Mouse (Mus musculus) hindbrain, embryonic 13.5 days (tissue): ENCODE results near the gene Zfp358. TPM values are rescaled to one million over a fixed set of nuclear protein-coding genes. Genes with fewer than 3 reads are reported as not detected.

Source experiments
- ATAC-seq: fragments of 200-750 bp; cut with Nextera tagmentation; 2 replicates; pipeline ENCODE4 v1.8.0; 2017; ENCODE audit warnings: moderate TSS enrichment; ENCODE audit not compliant: low FRiP score
- H3K27ac ChIP-seq: fragments of 300-500 bp; sonication (generic); 2 replicates; pipeline ENCODE4 v1.5.1; 2015; ENCODE audit warnings: inconsistent platforms, mild to moderate bottlenecking, moderate library complexity
- H3K27me3 ChIP-seq: fragments of 300-500 bp; sonication (generic); 2 replicates; pipeline ENCODE4 v1.6.1; 2015; ENCODE audit warnings: mild to moderate bottlenecking, inconsistent platforms
- H3K36me3 ChIP-seq: fragments of 300-500 bp; sonication (generic); 2 replicates; pipeline ENCODE4 v1.6.1; 2015; ENCODE audit warnings: mild to moderate bottlenecking, inconsistent platforms
- H3K4me1 ChIP-seq: fragments of 300-500 bp; sonication (generic); replicated peaks from 2 replicates; pipeline ENCODE4 v1.6.1; 2015; ENCODE audit warnings: inconsistent platforms
- H3K4me2 ChIP-seq: fragments of 300-500 bp; sonication (generic); 2 replicates; pipeline ENCODE4 v1.6.1; 2015; ENCODE audit warnings: inconsistent platforms, mild to moderate bottlenecking, moderate library complexity
- H3K4me3 ChIP-seq: fragments of 300-500 bp; sonication (generic); 2 replicates; pipeline ENCODE4 v1.5.1; 2015; ENCODE audit warnings: mild to moderate bottlenecking, inconsistent platforms
- H3K9ac ChIP-seq: fragments of 300-500 bp; sonication (generic); 2 replicates; pipeline ENCODE4 v1.6.1; 2015; ENCODE audit warnings: mild to moderate bottlenecking, inconsistent platforms
- H3K9me3 ChIP-seq: fragments of 300-500 bp; sonication (generic); 2 replicates; pipeline ENCODE4 v1.6.1; 2016; ENCODE audit warnings: inconsistent platforms
- WGBS: fragments of 180-500 bp; shearing (Covaris S2); methylation state at CpG from one replicate; pipeline ENCODE4 v1.1.7; 2015; 5-methylcytosine and 5-hydroxymethylcytosine counted together
- polyA plus RNA-seq: library from polyadenylated mRNA; unstranded; fragments of >200 nt; fragmentation: Nextera tagmentation; extraction: Ambion mirVana; gene quantifications from 2 replicates; pipeline ENCODE4 v1.2.1, GENCODE M21; 2015

Gene Zfp358
- polyA plus RNA-seq, 1 experiment from 2014 or later = 77.4 TPM

GRCm38 (mm10) chr8:3507979-3508754 lies 15.2 kb downstream of the Zfp358 start:
- Histone ChIP-seq H3K4me1 (no peaks in the 10 kb centered on the region), H3K9ac (no peak overlapping the region), H3K36me3 (peaks cover 80% of the 10 kb centered on the region), H3K27ac (no peak overlapping the region), H3K4me3 (no peak overlapping the region), H3K27me3 (no peaks in the 10 kb centered on the region), H3K9me3 (no peaks in the 10 kb centered on the region), H3K4me2 (no peak overlapping the region)
- WGBS = 86% methylated on average over 6 of the region's 6 CpGs
- ATAC-seq = no peak

- 36% methylated on average over 13 of the region's 13 CpGs for WGBS
These were observed 21.8 kb downstream of the Zfp358 start for GRCm38 (mm10) chr8:3514681-3515247.

GRCm38 (mm10) chr8:3515260-3515671 lies 22.3 kb downstream of the Zfp358 start, which contains the start of gene Pnpla6:
Gene Pnpla6 (plus strand): TSS chr8:3515384.
- Histone ChIP-seq H3K27me3 (no peaks in the 10 kb centered on the region), H3K4me1 (peaks cover 19% of the 10 kb centered on the region), H3K4me2 (peak within 1 kb of the TSS; percentile 86), H3K27ac (peak within 1 kb of the TSS; percentile 84), H3K36me3 (peaks cover 36% of the 10 kb centered on the region), H3K4me3 (peak within 1 kb of the TSS; percentile 56), H3K9me3 (no peaks in the 10 kb centered on the region), H3K9ac (peak within 1 kb of the TSS; percentile 74)
- ATAC-seq = peak; percentile 70
- 0% methylated on average over 25 of the region's 25 CpGs for WGBS

More at GRCm38 (mm10) chr8:3514681-3515247, 21.8 kb downstream of the Zfp358 start:
- Histone ChIP-seq H3K4me2 (peak overlapping the region; percentile 86), H3K27me3 (no peaks in the 10 kb centered on the region), H3K36me3 (peaks cover 41% of the 10 kb centered on the region), H3K4me1 (peaks cover 19% of the 10 kb centered on the region), H3K27ac (peak overlapping the region; percentile 84), H3K9ac (peak overlapping the region; percentile 74), H3K4me3 (peak overlapping the region; percentile 56), H3K9me3 (no peaks in the 10 kb centered on the region)
- no peak for ATAC-seq

- Histone ChIP-seq H3K27me3 (no peaks in the 10 kb centered on the region), H3K4me3 (peak overlapping the region; percentile 56), H3K27ac (peak overlapping the region; percentile 84), H3K4me1 (peaks cover 19% of the 10 kb centered on the region), H3K9ac (peak overlapping the region; percentile 74), H3K36me3 (peaks cover 29% of the 10 kb centered on the region), H3K4me2 (peak overlapping the region; percentile 86), H3K9me3 (no peaks in the 10 kb centered on the region)
- under 1% methylated on average over 25 of the region's 25 CpGs for WGBS
- peak; percentile 61 for ATAC-seq
These were observed 23.0 kb downstream of the Zfp358 start for GRCm38 (mm10) chr8:3515771-3516417.

GRCm38 (mm10) chr8:3516450-3517116 lies 23.6 kb downstream of the Zfp358 start:
- Histone ChIP-seq H3K4me1 (peaks cover 19% of the 10 kb centered on the region), H3K4me3 (peak overlapping the region; percentile 56), H3K27ac (peak overlapping the region; percentile 84), H3K9ac (peak overlapping the region; percentile 74), H3K36me3 (peaks cover 29% of the 10 kb centered on the region), H3K4me2 (peak overlapping the region; percentile 86), H3K9me3 (no peaks in the 10 kb centered on the region), H3K27me3 (no peaks in the 10 kb centered on the region)
- 1% methylated on average over 36 of the region's 36 CpGs for WGBS
- peak; percentile 92 for ATAC-seq

- Histone ChIP-seq H3K9me3 (no peaks in the 10 kb centered on the region), H3K4me2 (peak overlapping the region; percentile 86), H3K27me3 (no peaks in the 10 kb centered on the region), H3K4me1 (peaks cover 19% of the 10 kb centered on the region), H3K36me3 (peaks cover 29% of the 10 kb centered on the region), H3K9ac (peak overlapping the region; percentile 74), H3K4me3 (peak overlapping the region; percentile 56), H3K27ac (peak overlapping the region; percentile 52; the same call in 1 of the 2 replicates)
- no peak for ATAC-seq
- WGBS = 9% methylated on average over 16 of the region's 16 CpGs
These were observed 24.2 kb downstream of the Zfp358 start for GRCm38 (mm10) chr8:3517117-3517495.

- Histone ChIP-seq H3K9me3 (no peaks in the 10 kb centered on the region), H3K27me3 (no peaks in the 10 kb centered on the region), H3K27ac (no peak overlapping the region), H3K4me2 (no peak overlapping the region), H3K4me3 (no peak overlapping the region), H3K4me1 (peaks cover 8% of the 10 kb centered on the region), H3K36me3 (peaks cover 57% of the 10 kb centered on the region), H3K9ac (no peak overlapping the region)
- 90% methylated on average over 13 of the region's 13 CpGs for WGBS
- ATAC-seq = no peak
These were observed 29.2 kb downstream of the Zfp358 start for GRCm38 (mm10) chr8:3522007-3522697.

GRCm38 (mm10) chr8:3530816-3531215 lies 37.9 kb downstream of the Zfp358 start:
- WGBS = 89% methylated on average over 5 of the region's 5 CpGs
- peaks cover 60% of the 10 kb centered on the region for H3K36me3 ChIP-seq
- H3K27me3 ChIP-seq = no peaks in the 10 kb centered on the region
- H3K27ac ChIP-seq = no peak overlapping the region
- no peak overlapping the region for H3K4me2 ChIP-seq
- H3K4me1 ChIP-seq = no peaks in the 10 kb centered on the region
- no peak for ATAC-seq
- H3K9me3 ChIP-seq = no peaks in the 10 kb centered on the region
- H3K9ac ChIP-seq = no peak overlapping the region
- H3K4me3 ChIP-seq = no peak overlapping the region

GRCm38 (mm10) chr8:3531936-3532335 lies 39.0 kb downstream of the Zfp358 start:
- WGBS = 96% methylated on average over 18 of the region's 18 CpGs
- H3K27ac ChIP-seq = no peak overlapping the region
- H3K27me3 ChIP-seq = no peaks in the 10 kb centered on the region
- peaks cover 62% of the 10 kb centered on the region for H3K36me3 ChIP-seq
- H3K4me1 ChIP-seq = no peaks in the 10 kb centered on the region
- H3K4me2 ChIP-seq = no peak overlapping the region
- no peak overlapping the region for H3K9ac ChIP-seq
- no peak overlapping the region for H3K4me3 ChIP-seq
- ATAC-seq = no peak
- no peaks in the 10 kb centered on the region for H3K9me3 ChIP-seq

GRCm38 (mm10) chr8:3536053-3536841 lies 43.3 kb downstream of the Zfp358 start:
- no peak overlapping the region for H3K27ac ChIP-seq
- peaks cover 92% of the 10 kb centered on the region for H3K36me3 ChIP-seq
- no peak overlapping the region for H3K4me2 ChIP-seq
- no peaks in the 10 kb centered on the region for H3K4me1 ChIP-seq
- no peaks in the 10 kb centered on the region for H3K9me3 ChIP-seq
- H3K9ac ChIP-seq = no peak overlapping the region
- ATAC-seq = no peak
- no peak overlapping the region for H3K4me3 ChIP-seq
- no peaks in the 10 kb centered on the region for H3K27me3 ChIP-seq
- WGBS = 64% methylated on average over 15 of the region's 15 CpGs

GRCm38 (mm10) chr8:3536940-3537339 lies 44.0 kb downstream of the Zfp358 start:
- no peaks in the 10 kb centered on the region for H3K9me3 ChIP-seq
- no peaks in the 10 kb centered on the region for H3K4me1 ChIP-seq
- H3K27me3 ChIP-seq = no peaks in the 10 kb centered on the region
- ATAC-seq = no peak
- H3K27ac ChIP-seq = no peak overlapping the region
- H3K4me2 ChIP-seq = no peak overlapping the region
- H3K9ac ChIP-seq = no peak overlapping the region
- 96% methylated on average over 9 of the region's 9 CpGs for WGBS
- H3K4me3 ChIP-seq = no peak overlapping the region
- peaks cover 91% of the 10 kb centered on the region for H3K36me3 ChIP-seq
